Mouse (Mus musculus): ENCODE results near the gene Olfr287. TPM values are rescaled to one million over a fixed set of nuclear protein-coding genes. Genes with fewer than 3 reads are reported as not detected.
A peak's percentile ranks its signal among the peaks of the same experiment; 100 is the strongest.

Gene Olfr287
- total and polyA plus RNA-seq, 2 experiments from 2014 or later, result 0.24 to 0.45 TPM

DNA sequence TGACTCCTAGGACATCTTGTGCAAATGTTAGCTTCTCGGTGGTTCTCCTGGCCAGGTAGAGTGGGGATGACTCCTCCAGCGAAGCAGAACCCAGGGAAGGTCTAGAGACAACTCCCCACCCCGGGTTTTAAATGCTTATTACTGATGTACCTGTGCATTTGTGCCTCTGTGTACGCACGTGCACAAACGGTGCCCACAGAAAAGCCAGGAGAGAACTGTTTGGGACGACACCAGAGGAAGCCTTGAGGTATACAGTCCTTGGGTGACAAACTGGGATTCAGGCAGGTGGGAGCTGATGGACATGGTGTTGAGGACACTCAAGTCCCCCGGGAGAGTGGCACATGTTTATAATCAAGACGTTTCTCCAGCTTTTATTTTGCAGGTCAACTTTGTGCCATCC lies 49.9 kb downstream of the Olfr287 start:
- Histone ChIP-seq H3K4me3 (ENCODE audit: low read depth, low read length) (no peak overlapping the region; the same call in 1 of the 2 replicates), H3K4me2 (ENCODE audit: low read depth) (peak overlapping the region; percentile 84), H3K36me3 (ENCODE audit: insufficient read depth) (no peaks in the 10 kb centered on the region), H3K27ac (ENCODE audit: low read depth, low read length) (no peak overlapping the region), H3K27me3 (ENCODE audit: insufficient read depth, low read length) (no peaks in the 10 kb centered on the region; the same call in 1 of the 2 replicates), H3K9me3 (ENCODE audit: low read length) (no peaks in the 10 kb centered on the region), H3K9ac (no peak overlapping the region), H3K4me1 (ENCODE audit: insufficient read depth) (peaks cover 11% of the 10 kb centered on the region; the same call in 1 of the 2 replicates)
- WGBS, result 77% methylated on average over 9 of the region's 9 CpGs
- TF ChIP-seq CTCF (IDR thresholded peaks at IDR 0.05; ENCODE audit: low read depth), result no peak
- ATAC-seq (no peak), DNase-seq (no peak)

DNA sequence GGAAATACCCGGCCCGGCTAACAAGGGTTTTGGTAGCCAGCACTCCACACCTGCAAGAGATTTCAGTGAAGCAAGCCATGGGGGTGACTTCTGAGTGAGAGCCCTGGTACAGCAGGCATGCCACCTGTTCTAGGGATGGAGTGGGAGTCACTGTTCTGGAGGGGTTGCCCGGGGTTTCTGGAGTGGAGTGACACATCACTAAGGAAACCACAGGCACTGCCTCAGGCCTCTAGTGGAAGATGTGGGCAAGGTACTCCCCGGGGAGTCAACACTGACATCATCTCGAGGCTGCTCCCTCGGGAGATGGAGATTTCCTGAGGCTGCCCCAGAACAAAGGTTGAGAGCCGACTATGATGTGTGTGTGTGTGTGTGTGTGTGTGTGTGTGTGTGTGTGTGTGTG lies 50.5 kb downstream of the Olfr287 start:
- Histone ChIP-seq H3K4me2 (ENCODE audit: low read depth) (peak overlapping the region; percentile 84), H3K27me3 (ENCODE audit: insufficient read depth, low read length) (no peaks in the 10 kb centered on the region; the same call in 1 of the 2 replicates), H3K27ac (ENCODE audit: low read depth, low read length) (no peak overlapping the region), H3K9ac (peak overlapping the region; percentile 80; the same call in 1 of the 2 replicates), H3K36me3 (ENCODE audit: insufficient read depth) (no peaks in the 10 kb centered on the region), H3K9me3 (ENCODE audit: low read length) (no peaks in the 10 kb centered on the region), H3K4me3 (ENCODE audit: low read depth, low read length) (peak overlapping the region; percentile 74), H3K4me1 (ENCODE audit: insufficient read depth) (peaks cover 11% of the 10 kb centered on the region; the same call in 1 of the 2 replicates)
- peak; percentile 44 for DNase-seq
- 25% methylated on average over 7 of the region's 7 CpGs for WGBS
- TF ChIP-seq CTCF (IDR thresholded peaks at IDR 0.05; ENCODE audit: low read depth), result peak; percentile 20; the same call in 1 of the 2 replicates
- ATAC-seq, result peak; percentile 34; the same call in 1 of the 2 replicates

DNA sequence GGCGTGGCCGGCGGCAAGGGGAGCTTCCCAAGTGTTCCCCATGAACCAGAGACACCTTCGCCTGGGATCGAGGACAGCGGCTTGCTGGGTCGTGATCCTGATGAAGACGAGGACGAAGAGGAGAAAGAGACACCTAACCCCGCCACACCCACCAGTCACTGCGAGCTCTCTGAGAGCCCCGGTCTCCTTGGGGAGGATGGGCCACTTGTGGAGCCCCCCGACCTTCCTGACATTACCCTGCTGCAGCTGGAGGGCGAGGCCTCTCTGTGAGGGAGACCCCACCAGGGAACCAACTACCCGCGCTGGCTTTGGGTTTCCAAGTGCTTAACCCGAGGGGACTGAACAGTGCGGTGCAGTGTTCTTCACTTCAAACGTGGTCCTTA lies 52.2 kb downstream of the Olfr287 start:
- 6% methylated on average over 19 of the region's 19 CpGs for WGBS
- peaks cover 11% of the 10 kb centered on the region; the same call in 1 of the 2 replicates for H3K4me1 ChIP-seq (ENCODE audit: insufficient read depth)

GRCm38 (mm10) chr15:98167645-98168621 lies 52.9 kb downstream of the Olfr287 start:
- ATAC-seq, result peak; percentile 96
- peak overlapping the region; percentile 84 for H3K4me2 ChIP-seq (ENCODE audit: low read depth)
- TF ChIP-seq CTCF (IDR thresholded peaks at IDR 0.05; ENCODE audit: low read depth), result no peak
- WGBS, result 2% methylated on average over 69 of the region's 69 CpGs
- peak overlapping the region; percentile 74 for H3K4me3 ChIP-seq (ENCODE audit: low read depth, low read length)
- H3K9me3 ChIP-seq (ENCODE audit: low read length), result no peaks in the 10 kb centered on the region
- peak overlapping the region; percentile 80 for H3K9ac ChIP-seq
- H3K27ac ChIP-seq (ENCODE audit: low read depth, low read length), result peak overlapping the region; percentile 92
- no peaks in the 10 kb centered on the region; the same call in 1 of the 2 replicates for H3K27me3 ChIP-seq (ENCODE audit: insufficient read depth, low read length)
- no peaks in the 10 kb centered on the region for H3K36me3 ChIP-seq (ENCODE audit: insufficient read depth)
- H3K4me1 ChIP-seq (ENCODE audit: insufficient read depth), result peaks cover 11% of the 10 kb centered on the region; the same call in 1 of the 2 replicates
- peak; percentile 98 for DNase-seq

More for the DNA sequence above, 52.2 kb downstream of the Olfr287 start:
- Histone ChIP-seq H3K9ac (peak overlapping the region; percentile 80), H3K9me3 (ENCODE audit: low read length) (no peaks in the 10 kb centered on the region), H3K27me3 (ENCODE audit: insufficient read depth, low read length) (no peaks in the 10 kb centered on the region; the same call in 1 of the 2 replicates), H3K4me3 (ENCODE audit: low read depth, low read length) (peak overlapping the region; percentile 74), H3K36me3 (ENCODE audit: insufficient read depth) (no peaks in the 10 kb centered on the region), H3K4me2 (ENCODE audit: low read depth) (peak overlapping the region; percentile 84), H3K27ac (ENCODE audit: low read depth, low read length) (no peak overlapping the region)
- no peak for DNase-seq
- no peak for TF ChIP-seq CTCF (IDR thresholded peaks at IDR 0.05; ENCODE audit: low read depth)
- no peak for ATAC-seq

- H3K27me3 ChIP-seq (ENCODE audit: insufficient read depth, low read length), result no peaks in the 10 kb centered on the region; the same call in 1 of the 2 replicates
- H3K9ac ChIP-seq, result peak within 1 kb of the TSS; percentile 80
- no peak for TF ChIP-seq CTCF (IDR thresholded peaks at IDR 0.05; ENCODE audit: low read depth)
- peaks cover 11% of the 10 kb centered on the region; the same call in 1 of the 2 replicates for H3K4me1 ChIP-seq (ENCODE audit: insufficient read depth)
- DNase-seq, result peak; percentile 69
- peak; percentile 66 for ATAC-seq
- peak within 1 kb of the TSS; percentile 92 for H3K27ac ChIP-seq (ENCODE audit: low read depth, low read length)
- H3K9me3 ChIP-seq (ENCODE audit: low read length), result no peaks in the 10 kb centered on the region
- H3K4me2 ChIP-seq (ENCODE audit: low read depth), result peak within 1 kb of the TSS; percentile 84
- no peaks in the 10 kb centered on the region for H3K36me3 ChIP-seq (ENCODE audit: insufficient read depth)
- peak within 1 kb of the TSS; percentile 74 for H3K4me3 ChIP-seq (ENCODE audit: low read depth, low read length)
- under 1% methylated on average over 18 of the region's 18 CpGs for WGBS
Measured at GRCm38 (mm10) chr15:98166963-98167644, 53.8 kb downstream of the Olfr287 start, which contains the start of gene Ccdc184. TSS of gene Ccdc184 (plus strand) at chr15:98167158.

DNA sequence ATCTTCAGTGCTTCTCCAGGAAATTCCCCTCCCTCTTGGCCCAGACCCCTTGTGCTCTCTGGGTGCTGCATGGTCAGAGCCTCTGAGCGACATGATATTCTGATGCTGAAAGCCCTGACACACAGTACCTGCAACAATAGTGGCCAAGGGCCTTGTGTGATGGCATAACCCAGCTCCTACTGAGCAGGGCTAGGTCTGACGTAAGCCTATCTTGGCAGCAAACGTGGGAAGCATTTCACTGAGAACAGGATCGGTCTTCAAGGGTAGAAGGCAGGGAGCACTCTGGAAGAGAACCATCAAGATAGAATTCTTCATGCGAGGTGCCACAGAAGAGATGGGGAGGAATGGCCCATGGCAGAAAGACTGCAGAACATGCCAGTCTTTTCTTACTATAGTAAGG lies 55.3 kb downstream of the Olfr287 start, which contains the start of gene Asb8:
Gene Asb8 (minus strand): TSS at position 101 of the 400 bp plus-strand sequence.
- Histone ChIP-seq H3K27me3 (ENCODE audit: insufficient read depth, low read length) (no peaks in the 10 kb centered on the region; the same call in 1 of the 2 replicates), H3K27ac (ENCODE audit: low read depth, low read length) (no peak within 1 kb of the TSS), H3K4me1 (ENCODE audit: insufficient read depth) (peaks cover 11% of the 10 kb centered on the region; the same call in 1 of the 2 replicates), H3K9me3 (ENCODE audit: low read length) (no peaks in the 10 kb centered on the region), H3K4me3 (ENCODE audit: low read depth, low read length) (no peak within 1 kb of the TSS), H3K4me2 (ENCODE audit: low read depth) (no peak within 1 kb of the TSS), H3K36me3 (ENCODE audit: insufficient read depth) (no peaks in the 10 kb centered on the region), H3K9ac (no peak within 1 kb of the TSS)
- no peak for TF ChIP-seq CTCF (IDR thresholded peaks at IDR 0.05; ENCODE audit: low read depth)
- 78% methylated on average over 5 of the region's 5 CpGs for WGBS
- ATAC-seq (no peak), DNase-seq (no peak)
